Mouse (Mus musculus) liver, embryonic 14.5 days (tissue): ENCODE measurements around the gene Pds5a.

Experiments
- CTCF ChIP-seq: IDR thresholded peaks from 2 replicates; pipeline ENCODE4 v1.5.1; 2016; ENCODE audit warnings: antibody characterized with exemption, low read depth, control low read depth
- EP300 ChIP-seq: IDR thresholded peaks from 2 replicates; pipeline ENCODE4 v1.6.1; 2016; ENCODE audit warnings: antibody characterized with exemption, low read depth

- no peak for TF ChIP-seq CTCF
- no peak for TF ChIP-seq EP300
These were observed 73.7 kb downstream of the Pds5a start for GRCm38 (mm10) chr5:65624340-65624739.
